Mouse (Mus musculus): Measurements from ENCODE around the gene Olfr718-ps1. TPM values are rescaled to one million over a fixed set of nuclear protein-coding genes. Genes with fewer than 3 reads are reported as not detected.

The Olfr718-ps1 gene
- polyA plus RNA-seq, 1 experiment from 2014 or later = 0.06 TPM

DNA sequence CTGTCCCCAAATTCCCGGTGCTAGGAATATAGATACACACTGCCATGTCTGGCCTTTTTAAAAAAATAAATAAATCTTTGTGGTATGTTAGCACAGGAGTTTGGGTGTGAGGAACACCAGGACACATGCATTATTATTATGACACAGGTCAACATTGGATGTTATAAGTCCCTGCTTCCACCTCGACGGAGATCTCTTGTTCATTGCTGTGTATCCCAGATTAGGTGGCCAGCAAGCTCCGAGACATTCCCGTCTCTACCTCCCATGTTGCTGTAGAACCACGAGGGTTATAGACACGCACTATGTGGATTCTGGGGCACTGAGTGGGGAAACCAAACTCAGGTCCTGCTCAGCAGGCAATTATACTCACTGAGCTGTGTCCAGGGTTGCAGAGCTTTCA, 52.1 kb downstream of the Olfr718-ps1 start:
- H3K27ac ChIP-seq (ENCODE audit: low read depth, low read length) = no peak overlapping the region
- no peaks in the 10 kb centered on the region for H3K9me3 ChIP-seq (replicated peaks; ENCODE audit: control insufficient read depth, low read length)
- ATAC-seq (replicated peaks; ENCODE audit: insufficient number of reproducible peaks, low FRiP score, low TSS enrichment) = no peak
- no peaks in the 10 kb centered on the region for H3K27me3 ChIP-seq (ENCODE audit: control insufficient read depth, insufficient read depth, low read length)
- H3K9ac ChIP-seq (ENCODE audit: low read depth, low read length) = no peak overlapping the region
- H3K4me3 ChIP-seq (ENCODE audit: low read depth, low read length) = no peak overlapping the region
- 86% methylated on average over 7 of the region's 7 CpGs for WGBS (ENCODE audit: insufficient replicate concordance)
- peaks cover 10% of the 10 kb centered on the region for H3K36me3 ChIP-seq (ENCODE audit: control insufficient read depth, insufficient read depth, low read length)
- no peak overlapping the region for H3K4me2 ChIP-seq
- H3K4me1 ChIP-seq (ENCODE audit: control insufficient read depth, insufficient read depth, low read length) = 0 out of 2 replicates have a peak, but pooled peaks cover 3% of the 10 kb centered on the region

DNA sequence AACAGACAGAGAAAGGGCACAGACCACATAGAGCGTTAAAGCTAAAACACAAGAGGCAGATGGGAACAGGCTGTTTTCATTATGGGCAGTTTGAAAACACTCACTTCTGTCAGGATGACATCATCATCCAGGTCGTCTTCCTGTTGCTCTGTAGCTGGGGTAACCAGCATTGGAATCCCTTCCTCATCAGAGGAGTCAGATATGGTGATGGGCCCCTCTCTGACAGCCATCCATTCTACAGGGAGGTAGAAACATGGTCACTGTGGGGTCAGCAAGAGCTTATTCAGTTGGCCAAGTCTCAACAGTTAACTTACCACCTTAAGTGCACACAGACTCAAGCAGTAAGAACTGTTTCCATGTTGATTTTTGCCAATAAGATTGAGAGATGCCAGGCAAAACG, 54.5 kb downstream of the Olfr718-ps1 start:
- Histone ChIP-seq H3K4me3 (ENCODE audit: low read depth, low read length) (no peak overlapping the region), H3K9me3 (replicated peaks; ENCODE audit: control insufficient read depth, low read length) (no peaks in the 10 kb centered on the region), H3K4me2 (no peak overlapping the region), H3K4me1 (ENCODE audit: control insufficient read depth, insufficient read depth, low read length) (0 out of 2 replicates have a peak, but pooled peaks cover 3% of the 10 kb centered on the region), H3K36me3 (ENCODE audit: control insufficient read depth, insufficient read depth, low read length) (peaks cover 21% of the 10 kb centered on the region), H3K27ac (ENCODE audit: low read depth, low read length) (no peak overlapping the region), H3K27me3 (ENCODE audit: control insufficient read depth, insufficient read depth, low read length) (no peaks in the 10 kb centered on the region), H3K9ac (ENCODE audit: low read depth, low read length) (no peak overlapping the region)
- 51% methylated on average over 3 of the region's 3 CpGs for WGBS (ENCODE audit: insufficient replicate concordance)
- no peak for ATAC-seq (replicated peaks; ENCODE audit: insufficient number of reproducible peaks, low FRiP score, low TSS enrichment)

DNA sequence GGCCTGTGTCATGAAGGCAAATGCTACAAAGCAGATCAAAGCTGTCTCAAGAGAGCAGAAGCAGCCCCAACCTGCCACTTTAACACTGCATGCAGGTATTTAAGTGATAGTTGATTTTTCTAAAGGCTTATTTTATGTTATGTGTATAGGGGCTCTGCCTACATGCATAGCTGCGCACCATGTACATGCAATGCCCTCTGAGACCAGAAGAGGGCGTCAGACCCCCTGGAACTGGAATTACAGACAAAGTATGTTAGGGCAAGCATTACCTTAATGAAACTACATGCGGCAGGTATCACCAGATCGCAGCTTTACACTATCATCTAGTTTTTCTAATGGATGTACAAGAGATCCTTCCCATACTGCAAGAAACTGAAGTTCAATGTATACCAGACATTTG, 62.5 kb downstream of the Olfr718-ps1 start:
- 66% methylated on average over 4 of the region's 4 CpGs for WGBS (ENCODE audit: insufficient replicate concordance)
- H3K27me3 ChIP-seq (ENCODE audit: control insufficient read depth, insufficient read depth, low read length) = no peaks in the 10 kb centered on the region
- ATAC-seq (replicated peaks; ENCODE audit: insufficient number of reproducible peaks, low FRiP score, low TSS enrichment) = no peak
- no peak overlapping the region for H3K9ac ChIP-seq (ENCODE audit: low read depth, low read length)
- H3K9me3 ChIP-seq (replicated peaks; ENCODE audit: control insufficient read depth, low read length) = no peaks in the 10 kb centered on the region
- no peak overlapping the region for H3K4me2 ChIP-seq
- H3K4me1 ChIP-seq (ENCODE audit: control insufficient read depth, insufficient read depth, low read length) = no peaks in the 10 kb centered on the region
- H3K36me3 ChIP-seq (ENCODE audit: control insufficient read depth, insufficient read depth, low read length) = peaks cover 20% of the 10 kb centered on the region
- no peak overlapping the region for H3K27ac ChIP-seq (ENCODE audit: low read depth, low read length)
- H3K4me3 ChIP-seq (ENCODE audit: low read depth, low read length) = no peak overlapping the region

Small RNA genes lying within 50 kb of the gene (microRNA-seq; reads per million reads assigned to microRNA genes)
- not detected for gene Gm44405 (ENCODE audit: borderline number of aligned reads)

Other genes starting within 250 kb of the Olfr718-ps1 start
- gene Actb, start 240.8 kb downstream of the Olfr718-ps1 start, polyA plus RNA-seq (2014; fragmentation: Nextera tagmentation; extraction: Ambion mirVana) = 7,480 and 8,290 TPM in 2 replicates
- gene Fscn1, start 187.2 kb downstream of the Olfr718-ps1 start, polyA plus RNA-seq (2014; fragmentation: Nextera tagmentation; extraction: Ambion mirVana) = 180 and 186 TPM in 2 replicates
- gene Rnf216, start 34.6 kb downstream of the Olfr718-ps1 start, polyA plus RNA-seq (2014; fragmentation: Nextera tagmentation; extraction: Ambion mirVana) = 22.8 and 35.2 TPM in 2 replicates
- gene Rbak, start 33.2 kb upstream of the Olfr718-ps1 start, polyA plus RNA-seq (2014; fragmentation: Nextera tagmentation; extraction: Ambion mirVana) = 8.6 and 8.9 TPM in 2 replicates
- gene Spdye4b, start 33.4 kb upstream of the Olfr718-ps1 start, polyA plus RNA-seq (2014; fragmentation: Nextera tagmentation; extraction: Ambion mirVana) = not detected in 2 replicates
- gene Spdye4a, start 79.3 kb upstream of the Olfr718-ps1 start, polyA plus RNA-seq (2014; fragmentation: Nextera tagmentation; extraction: Ambion mirVana) = not detected in 2 replicates
- gene Zfp12, start 87.6 kb upstream of the Olfr718-ps1 start, polyA plus RNA-seq (2014; fragmentation: Nextera tagmentation; extraction: Ambion mirVana) = 8.4 and 9.2 TPM in 2 replicates
- gene Zfp316, start 122.4 kb upstream of the Olfr718-ps1 start, polyA plus RNA-seq (2014; fragmentation: Nextera tagmentation; extraction: Ambion mirVana) = 0.89 and 1.2 TPM in 2 replicates
- not detected in 2 replicates for gene Zfp853, start 146.0 kb upstream of the Olfr718-ps1 start, polyA plus RNA-seq (2014; fragmentation: Nextera tagmentation; extraction: Ambion mirVana)
- gene E130309D02Rik, start 167.8 kb upstream of the Olfr718-ps1 start, polyA plus RNA-seq (2014; fragmentation: Nextera tagmentation; extraction: Ambion mirVana) = 19.9 and 25.4 TPM in 2 replicates
- 56.6 and 56.9 TPM in 2 replicates for gene Zdhhc4, start 181.7 kb upstream of the Olfr718-ps1 start, polyA plus RNA-seq (2014; fragmentation: Nextera tagmentation; extraction: Ambion mirVana)
- 0.77 and 1.1 TPM in 2 replicates for gene Grid2ip, start 209.8 kb upstream of the Olfr718-ps1 start, polyA plus RNA-seq (2014; fragmentation: Nextera tagmentation; extraction: Ambion mirVana)

Data from heart, embryonic 11.5 days (tissue).